Mouse (Mus musculus) midbrain, embryonic 15.5 days (tissue): ENCODE data around the gene Dyrk3. TPM values are rescaled to one million over a fixed set of nuclear protein-coding genes. Genes with fewer than 3 reads are reported as not detected.

Experiments used
- ATAC-seq: fragments of 200-750 bp; cut with Nextera tagmentation; replicated peaks from 2 replicates; pipeline ENCODE4 v1.8.0; 2017; ENCODE audit warnings: moderate TSS enrichment
- H3K27ac ChIP-seq: fragments of 300-500 bp; sonication (generic); 2 replicates; pipeline ENCODE4 v1.5.1; 2015; ENCODE audit warnings: mild to moderate bottlenecking, inconsistent platforms
- H3K27me3 ChIP-seq: fragments of 300-500 bp; sonication (generic); replicated peaks from 2 replicates; pipeline ENCODE4 v1.6.1; 2015; ENCODE audit warnings: inconsistent platforms
- H3K36me3 ChIP-seq: fragments of 300-500 bp; sonication (generic); replicated peaks from 2 replicates; pipeline ENCODE4 v1.6.1; 2015; ENCODE audit warnings: inconsistent platforms
- H3K4me1 ChIP-seq: fragments of 300-500 bp; sonication (generic); 2 replicates; pipeline ENCODE4 v1.6.1; 2015; ENCODE audit warnings: inconsistent platforms
- H3K4me2 ChIP-seq: fragments of 300-500 bp; sonication (generic); 2 replicates; pipeline ENCODE4 v1.6.1; 2015; ENCODE audit warnings: inconsistent platforms, mild to moderate bottlenecking, moderate library complexity
- H3K4me3 ChIP-seq: fragments of 300-500 bp; sonication (generic); 2 replicates; pipeline ENCODE4 v1.5.1; 2015; ENCODE audit warnings: mild to moderate bottlenecking, inconsistent platforms
- H3K9ac ChIP-seq: fragments of 300-500 bp; sonication (generic); 2 replicates; pipeline ENCODE4 v1.6.1; 2015; ENCODE audit warnings: mild to moderate bottlenecking, inconsistent platforms
- H3K9me3 ChIP-seq: fragments of 300-500 bp; sonication (generic); 2 replicates; pipeline ENCODE4 v1.6.1; 2016; ENCODE audit warnings: inconsistent platforms
- WGBS: fragments of 180-500 bp; shearing (Covaris S2); methylation state at CpG from one replicate; pipeline ENCODE4 v1.1.7; 2015; ENCODE audit warnings: mixed read lengths; 5-methylcytosine and 5-hydroxymethylcytosine counted together
- polyA plus RNA-seq: library from polyadenylated mRNA; unstranded; fragments of >200 nt; fragmentation: Nextera tagmentation; extraction: Ambion mirVana; gene quantifications from 2 replicates; pipeline ENCODE4 v1.2.1, GENCODE M21; 2015

Gene Dyrk3
- polyA plus RNA-seq, 1 experiment from 2014 or later: 15.5 TPM

DNA sequence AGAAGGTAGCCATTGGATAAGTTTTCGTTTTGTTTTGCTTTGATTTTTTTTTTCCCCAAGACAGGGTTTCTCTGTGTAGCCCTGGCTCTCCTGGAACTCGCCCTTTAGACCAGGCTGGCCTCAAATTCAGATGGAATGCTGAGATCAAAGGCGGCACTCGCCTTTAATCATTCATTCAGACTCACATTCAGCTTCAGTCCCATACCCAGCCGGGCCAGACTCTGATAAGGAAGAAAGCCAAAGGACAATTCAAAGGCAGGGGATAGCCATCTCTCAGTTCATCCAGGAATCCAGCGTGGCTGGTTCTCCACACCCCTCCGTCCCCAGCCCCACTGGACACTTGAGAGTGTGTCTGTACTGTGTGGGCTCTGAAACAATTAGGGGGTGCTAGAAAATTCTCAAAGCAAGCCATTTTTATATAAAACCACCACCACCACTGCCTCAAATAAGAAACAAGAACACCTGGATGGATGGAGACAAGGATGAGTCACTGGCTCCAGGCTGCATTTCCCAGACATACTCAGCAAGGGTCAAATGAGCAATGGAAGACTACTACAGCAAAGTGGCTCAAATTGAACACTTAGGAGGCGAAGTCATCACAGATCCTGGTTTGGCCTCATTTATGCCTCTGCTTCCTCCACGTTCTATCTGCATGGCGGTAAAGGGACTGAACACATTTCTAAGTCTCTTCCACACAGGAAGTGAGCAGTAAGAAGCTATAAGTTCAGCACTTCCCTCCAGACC lies 14.4 kb downstream of the Dyrk3 start:
- no peaks in the 10 kb centered on the region for H3K4me1 ChIP-seq
- H3K27ac ChIP-seq: no peak overlapping the region
- peaks cover 18% of the 10 kb centered on the region for H3K36me3 ChIP-seq
- no peak for ATAC-seq
- no peak overlapping the region for H3K4me2 ChIP-seq
- H3K4me3 ChIP-seq: no peak overlapping the region
- no peaks in the 10 kb centered on the region for H3K27me3 ChIP-seq
- H3K9me3 ChIP-seq: no peaks in the 10 kb centered on the region
- WGBS: 65% methylated on average over 10 of the region's 10 CpGs
- no peak overlapping the region for H3K9ac ChIP-seq

- peaks cover 1% of the 10 kb centered on the region; the same call in 1 of the 2 replicates for H3K4me1 ChIP-seq
- WGBS: 47% methylated on average over 3 of the region's 3 CpGs
- no peak overlapping the region for H3K27ac ChIP-seq
- no peak overlapping the region for H3K4me2 ChIP-seq
- no peaks in the 10 kb centered on the region for H3K9me3 ChIP-seq
- 0 out of 2 replicates have a peak, but pooled peaks cover 6% of the 10 kb centered on the region for H3K36me3 ChIP-seq
- no peak overlapping the region for H3K4me3 ChIP-seq
- ATAC-seq: no peak
- H3K9ac ChIP-seq: no peak overlapping the region
- H3K27me3 ChIP-seq: no peaks in the 10 kb centered on the region
Observed at GRCm38 (mm10) chr1:131121987-131122386, 16.2 kb downstream of the Dyrk3 start.

DNA sequence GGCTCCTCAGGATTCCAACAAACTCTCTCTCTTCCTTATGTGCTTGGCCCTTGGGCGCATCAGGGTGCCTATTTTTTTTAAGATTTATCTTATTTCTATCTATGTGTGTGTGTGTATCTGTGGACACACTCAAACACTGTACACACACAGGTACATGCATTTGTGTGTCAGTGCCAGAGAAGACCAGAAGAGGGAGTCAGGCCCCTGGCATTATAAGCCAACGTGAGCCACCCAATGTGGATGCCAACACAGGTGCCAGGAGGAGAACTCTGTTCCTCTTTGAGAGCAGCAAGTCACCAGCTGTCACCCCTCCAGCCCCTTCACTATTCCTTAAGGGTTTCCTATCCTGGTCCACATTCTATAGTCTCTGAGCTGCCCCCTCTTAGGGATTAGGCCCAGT lies 19.1 kb downstream of the Dyrk3 start:
- ATAC-seq: no peak
- Histone ChIP-seq H3K4me3 (no peak overlapping the region), H3K4me2 (no peak overlapping the region), H3K9me3 (no peaks in the 10 kb centered on the region), H3K9ac (no peak overlapping the region), H3K36me3 (no peaks in the 10 kb centered on the region), H3K27me3 (no peaks in the 10 kb centered on the region), H3K4me1 (peaks cover 8% of the 10 kb centered on the region; the same call in 1 of the 2 replicates), H3K27ac (no peak overlapping the region)
- WGBS: 73% methylated on average over 2 of the region's 2 CpGs

GRCm38 (mm10) chr1:131118530-131118929 lies 19.6 kb downstream of the Dyrk3 start:
- Histone ChIP-seq H3K27me3 (no peaks in the 10 kb centered on the region), H3K27ac (no peak overlapping the region), H3K36me3 (no peaks in the 10 kb centered on the region), H3K9ac (no peak overlapping the region), H3K4me3 (no peak overlapping the region), H3K4me1 (peaks cover 8% of the 10 kb centered on the region; the same call in 1 of the 2 replicates), H3K4me2 (no peak overlapping the region), H3K9me3 (no peaks in the 10 kb centered on the region)
- no peak for ATAC-seq
- 72% methylated on average over 10 of the region's 10 CpGs for WGBS

DNA sequence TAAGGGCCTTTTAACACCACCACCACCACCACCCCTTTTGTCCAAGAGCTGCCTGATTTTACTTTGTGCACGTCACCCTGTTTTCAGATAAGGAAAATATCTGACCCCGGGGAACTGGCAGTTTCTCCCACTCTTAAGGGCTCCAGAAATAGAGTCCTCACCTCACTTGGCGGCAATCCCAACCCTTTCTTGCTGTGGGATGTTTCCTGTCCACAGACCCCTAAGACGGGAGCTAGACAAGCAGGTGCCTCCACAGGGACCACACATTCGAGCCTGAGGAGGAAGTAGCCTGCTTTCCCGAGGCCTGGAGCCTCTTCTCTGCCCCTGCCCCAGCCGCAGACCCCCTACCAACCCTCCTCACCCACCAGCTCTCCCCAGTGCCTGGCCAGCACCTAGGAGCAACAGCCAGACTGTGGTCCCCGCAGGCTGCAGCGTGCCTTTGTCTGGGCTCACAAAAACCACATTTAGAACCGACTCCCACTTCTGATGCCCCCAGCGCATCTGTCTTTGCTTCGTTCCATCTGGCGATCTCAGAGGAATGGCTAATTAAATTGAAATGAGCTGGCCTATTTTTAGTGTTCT lies 21.6 kb downstream of the Dyrk3 start:
- Histone ChIP-seq H3K4me2 (peak overlapping the region; percentile 8; the same call in 1 of the 2 replicates), H3K27ac (peak overlapping the region; percentile 74), H3K4me3 (no peak overlapping the region), H3K9me3 (no peaks in the 10 kb centered on the region), H3K4me1 (peaks cover 8% of the 10 kb centered on the region; the same call in 1 of the 2 replicates), H3K27me3 (no peaks in the 10 kb centered on the region), H3K36me3 (no peaks in the 10 kb centered on the region), H3K9ac (no peak overlapping the region)
- WGBS: 44% methylated on average over 13 of the region's 13 CpGs
- ATAC-seq: peak; percentile 53

- H3K36me3 ChIP-seq: no peaks in the 10 kb centered on the region
- peak; percentile 65; the same call in 1 of the 2 replicates for ATAC-seq
- no peak overlapping the region for H3K9ac ChIP-seq
- peaks cover 8% of the 10 kb centered on the region; the same call in 1 of the 2 replicates for H3K4me1 ChIP-seq
- no peak overlapping the region for H3K4me2 ChIP-seq
- H3K27ac ChIP-seq: no peak overlapping the region
- 19% methylated on average over 6 of the region's 6 CpGs for WGBS
- no peak overlapping the region for H3K4me3 ChIP-seq
- no peaks in the 10 kb centered on the region for H3K27me3 ChIP-seq
- H3K9me3 ChIP-seq: no peaks in the 10 kb centered on the region
Observed at GRCm38 (mm10) chr1:131115932-131116331, 22.2 kb downstream of the Dyrk3 start.

- Histone ChIP-seq H3K27ac (no peak overlapping the region), H3K9me3 (no peaks in the 10 kb centered on the region), H3K4me1 (peaks cover 8% of the 10 kb centered on the region; the same call in 1 of the 2 replicates), H3K9ac (no peak overlapping the region), H3K27me3 (no peaks in the 10 kb centered on the region), H3K36me3 (no peaks in the 10 kb centered on the region), H3K4me2 (no peak overlapping the region), H3K4me3 (no peak overlapping the region)
- no peak for ATAC-seq
- 46% methylated on average over 6 of the region's 6 CpGs for WGBS
Observed at GRCm38 (mm10) chr1:131112576-131112975, 25.6 kb downstream of the Dyrk3 start.

DNA sequence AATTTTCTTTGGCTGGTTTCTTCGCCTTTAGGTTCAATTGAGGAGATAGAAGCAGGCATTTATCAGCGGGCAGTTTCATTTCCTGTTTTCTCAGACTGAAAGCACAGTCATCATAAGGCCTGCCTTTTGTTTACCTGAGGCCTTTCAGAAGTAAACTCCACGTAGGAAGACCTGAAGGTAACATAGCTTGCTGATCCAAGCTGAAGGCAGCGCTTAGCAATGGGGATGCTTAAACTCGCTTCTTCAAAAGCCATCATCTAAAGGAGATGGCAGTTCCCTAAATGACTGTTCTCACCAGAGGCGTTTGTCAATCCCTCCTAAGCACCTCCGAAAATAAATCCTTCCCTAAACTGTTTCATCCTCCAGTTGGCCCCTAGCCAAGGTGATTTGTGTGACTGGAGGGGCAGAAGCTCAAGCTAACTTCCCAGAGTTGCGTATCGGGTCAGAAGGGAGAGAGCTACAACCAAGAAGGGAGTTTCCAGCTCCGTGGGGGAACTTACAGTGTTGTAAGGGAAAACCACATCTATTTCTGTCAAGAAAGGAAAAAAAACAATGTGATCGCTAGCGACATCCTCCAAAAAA lies 27.5 kb downstream of the Dyrk3 start:
- 76% methylated on average over 12 of the region's 12 CpGs for WGBS
- H3K9me3 ChIP-seq: no peaks in the 10 kb centered on the region
- H3K4me2 ChIP-seq: no peak overlapping the region
- H3K9ac ChIP-seq: no peak overlapping the region
- no peak overlapping the region for H3K4me3 ChIP-seq
- H3K27me3 ChIP-seq: no peaks in the 10 kb centered on the region
- H3K4me1 ChIP-seq: no peaks in the 10 kb centered on the region
- no peak for ATAC-seq
- H3K27ac ChIP-seq: no peak overlapping the region
- H3K36me3 ChIP-seq: no peaks in the 10 kb centered on the region

DNA sequence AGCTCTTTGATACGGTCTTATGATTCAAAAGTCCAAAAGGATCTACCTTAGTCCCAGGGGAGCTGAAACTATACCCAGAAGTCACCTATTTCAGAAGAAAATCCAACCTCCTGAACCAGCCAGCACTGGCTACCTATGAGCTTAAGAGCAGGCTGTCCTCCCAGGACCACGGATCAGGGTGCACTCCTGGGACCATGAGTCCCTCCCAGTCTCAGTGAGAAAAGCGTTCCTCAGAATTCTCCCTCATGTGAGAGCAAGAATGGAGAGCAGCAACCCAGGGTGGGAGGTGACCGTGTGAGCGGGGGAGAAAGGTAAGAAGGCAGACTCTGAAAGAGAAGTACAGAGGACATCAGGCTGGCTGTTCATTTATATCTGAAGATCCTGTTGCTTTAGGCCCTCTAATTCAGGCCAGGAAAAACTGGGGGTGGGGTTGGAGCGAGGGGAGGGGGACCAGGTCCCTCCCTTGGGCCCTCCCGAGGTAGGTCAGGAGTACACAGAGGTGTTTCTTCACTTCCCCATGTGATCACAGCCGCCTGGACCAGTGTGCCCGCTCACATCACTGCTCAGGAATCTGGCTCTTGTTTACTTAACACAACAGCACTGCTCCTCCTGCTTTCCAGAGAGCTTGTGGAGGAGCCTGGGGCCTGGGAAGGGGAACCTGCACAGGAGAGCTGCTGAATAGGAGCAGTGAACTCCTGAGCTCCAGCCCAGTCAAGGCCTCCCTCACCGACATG lies 30.4 kb downstream of the Dyrk3 start:
- Histone ChIP-seq H3K36me3 (no peaks in the 10 kb centered on the region), H3K4me1 (no peaks in the 10 kb centered on the region), H3K4me3 (no peak overlapping the region), H3K27me3 (no peaks in the 10 kb centered on the region), H3K9me3 (no peaks in the 10 kb centered on the region), H3K4me2 (no peak overlapping the region), H3K9ac (no peak overlapping the region), H3K27ac (no peak overlapping the region)
- WGBS: 68% methylated on average over 10 of the region's 10 CpGs
- no peak for ATAC-seq

DNA sequence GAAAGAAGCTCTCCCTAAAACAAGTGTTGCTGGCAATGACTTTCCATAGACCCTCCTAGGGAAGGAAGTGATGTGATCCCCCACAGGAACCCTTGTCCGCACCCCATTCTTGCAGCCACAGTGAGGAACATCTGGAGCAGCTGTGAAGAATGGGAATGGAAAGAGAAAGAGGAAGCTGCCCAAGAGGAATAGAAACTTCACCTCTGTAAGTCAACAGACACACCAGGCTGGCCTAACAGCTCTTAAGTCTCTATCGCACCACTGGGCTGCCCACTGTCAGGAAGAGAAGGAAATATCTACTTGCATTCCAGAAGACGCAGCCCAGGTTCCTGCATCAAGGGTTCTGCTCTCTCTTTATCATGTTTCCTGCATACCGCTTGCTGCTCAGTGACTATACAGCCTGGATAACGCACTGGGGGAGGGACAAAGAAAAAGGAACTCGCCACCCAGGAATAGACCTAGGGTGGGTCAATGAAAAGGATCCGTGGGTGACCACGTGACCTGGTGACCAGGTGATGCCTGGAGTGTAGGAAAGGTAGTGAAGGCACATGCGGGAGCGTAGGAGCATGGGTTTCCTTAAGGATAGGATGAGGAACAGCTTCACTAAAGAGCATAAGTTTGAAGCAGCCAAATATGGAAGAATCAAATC lies 34.2 kb downstream of the Dyrk3 start:
- no peak overlapping the region for H3K27ac ChIP-seq
- 89% methylated on average over 10 of the region's 10 CpGs for WGBS

DNA sequence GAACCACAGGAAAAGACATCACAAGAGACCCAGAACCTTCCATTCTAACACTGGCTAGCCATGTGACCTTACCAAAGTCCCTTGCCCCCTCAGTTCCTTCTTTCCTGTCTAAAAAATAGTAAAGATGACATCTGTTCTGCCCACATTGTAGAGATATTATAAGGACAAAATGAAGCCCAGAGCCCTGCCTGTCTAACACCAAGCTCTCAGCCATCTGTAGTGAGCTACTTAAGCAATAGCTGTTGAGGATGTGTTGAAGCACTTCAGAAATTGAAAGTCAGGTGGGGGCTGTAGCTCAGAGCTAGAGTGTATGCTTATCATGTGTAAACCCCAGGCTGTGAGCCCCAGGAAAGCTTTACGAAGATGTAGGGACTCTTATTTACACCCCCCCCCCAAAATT lies 37.3 kb downstream of the Dyrk3 start:
- Histone ChIP-seq H3K4me3 (no peak overlapping the region), H3K4me2 (no peak overlapping the region), H3K9ac (no peak overlapping the region), H3K36me3 (no peaks in the 10 kb centered on the region), H3K27ac (no peak overlapping the region), H3K9me3 (no peaks in the 10 kb centered on the region), H3K27me3 (no peaks in the 10 kb centered on the region), H3K4me1 (peaks cover 10% of the 10 kb centered on the region)
- 78% methylated on average over 1 of the region's 1 CpGs for WGBS
- ATAC-seq: no peak

More for the DNA sequence above, 34.2 kb downstream of the Dyrk3 start:
- ATAC-seq: no peak
- H3K4me1 ChIP-seq: no peaks in the 10 kb centered on the region
- H3K4me3 ChIP-seq: no peak overlapping the region
- no peaks in the 10 kb centered on the region for H3K36me3 ChIP-seq
- no peak overlapping the region for H3K4me2 ChIP-seq
- H3K27me3 ChIP-seq: no peaks in the 10 kb centered on the region
- no peak overlapping the region for H3K9ac ChIP-seq
- H3K9me3 ChIP-seq: no peaks in the 10 kb centered on the region

GRCm38 (mm10) chr1:131097700-131098094 lies 40.4 kb downstream of the Dyrk3 start, which contains the start of gene Mapkapk2:
Gene Mapkapk2 (minus strand): TSS chr1:131097826.
- Histone ChIP-seq H3K4me1 (peaks cover 38% of the 10 kb centered on the region), H3K4me2 (peak within 1 kb of the TSS; percentile 65), H3K4me3 (peak within 1 kb of the TSS; percentile 78), H3K27me3 (no peaks in the 10 kb centered on the region), H3K9me3 (no peaks in the 10 kb centered on the region), H3K27ac (peak within 1 kb of the TSS; percentile 82), H3K9ac (peak within 1 kb of the TSS; percentile 86), H3K36me3 (no peaks in the 10 kb centered on the region)
- ATAC-seq: peak; percentile 96
- 0% methylated on average over 25 of the region's 32 CpGs for WGBS
